Mouse (Mus musculus): ENCODE data around the gene Lgr6. TPM values are rescaled to one million over a fixed set of nuclear protein-coding genes. Genes with fewer than 3 reads are reported as not detected.
"Not testable (repeated sequence)": the region's sequence is repeated elsewhere in the genome, so short reads cannot be mapped to it uniquely, and the experiment has no call there.

Gene Lgr6
- polyA plus RNA-seq, 1 experiment from 2014 or later = 0.49 TPM

GRCm38 (mm10) chr1:135124573-135125363, 19.7 kb upstream of the Lgr6 start:
- no peaks in the 10 kb centered on the region for H3K36me3 ChIP-seq (ENCODE audit: control insufficient read depth, insufficient read depth, low read length)
- 0 out of 2 replicates have a peak, but pooled peaks cover 3% of the 10 kb centered on the region for H3K27me3 ChIP-seq (ENCODE audit: control insufficient read depth, insufficient read depth, low read length)
- ATAC-seq (ENCODE audit: insufficient number of reproducible peaks, low FRiP score, low TSS enrichment, low read depth) = no peak
- no peak overlapping the region for H3K4me2 ChIP-seq (ENCODE audit: low read depth, severe bottlenecking)
- no peak overlapping the region for H3K9ac ChIP-seq (ENCODE audit: low read length)
- no peak overlapping the region for H3K4me3 ChIP-seq (ENCODE audit: low read depth, low read length)
- 88% methylated on average over 8 of the region's 8 CpGs for whole genome bisulfite sequencing
- H3K9me3 ChIP-seq (ENCODE audit: control insufficient read depth, low read length) = no peaks in the 10 kb centered on the region
- no peak overlapping the region for H3K27ac ChIP-seq (replicated peaks; ENCODE audit: low read depth, low read length)
- DNase-seq (ENCODE audit: low spot score) = no peak
- H3K4me1 ChIP-seq (ENCODE audit: control insufficient read depth, insufficient read depth, low read length) = peaks cover 23% of the 10 kb centered on the region

GRCm38 (mm10) chr1:135112661-135113060, 7.6 kb upstream of the Lgr6 start:
- Histone ChIP-seq H3K9me3 (ENCODE audit: control insufficient read depth, low read length) (no peaks in the 10 kb centered on the region), H3K27ac (replicated peaks; ENCODE audit: low read depth, low read length) (no peak overlapping the region), H3K27me3 (ENCODE audit: control insufficient read depth, insufficient read depth, low read length) (no peaks in the 10 kb centered on the region), H3K4me2 (ENCODE audit: low read depth, severe bottlenecking) (no peak overlapping the region), H3K4me3 (ENCODE audit: low read depth, low read length) (no peak overlapping the region), H3K9ac (ENCODE audit: low read length) (no peak overlapping the region), H3K4me1 (ENCODE audit: control insufficient read depth, insufficient read depth, low read length) (no peaks in the 10 kb centered on the region), H3K36me3 (ENCODE audit: control insufficient read depth, insufficient read depth, low read length) (no peaks in the 10 kb centered on the region)
- DNase-seq (ENCODE audit: low spot score) = peak; percentile 74
- no peak for ATAC-seq (ENCODE audit: insufficient number of reproducible peaks, low FRiP score, low TSS enrichment, low read depth)
- whole genome bisulfite sequencing = 14% methylated on average over 8 of the region's 8 CpGs

GRCm38 (mm10) chr1:135111271-135111670, 6.2 kb upstream of the Lgr6 start:
- not testable (repeated sequence) for H3K9ac ChIP-seq (ENCODE audit: low read length); DNase-seq (ENCODE audit: low spot score); H3K9me3 ChIP-seq (ENCODE audit: control insufficient read depth, low read length); H3K4me1 ChIP-seq (ENCODE audit: control insufficient read depth, insufficient read depth, low read length); H3K27me3 ChIP-seq (ENCODE audit: control insufficient read depth, insufficient read depth, low read length); ATAC-seq (ENCODE audit: insufficient number of reproducible peaks, low FRiP score, low TSS enrichment, low read depth); H3K4me3 ChIP-seq (ENCODE audit: low read depth, low read length); H3K36me3 ChIP-seq (ENCODE audit: control insufficient read depth, insufficient read depth, low read length); H3K27ac ChIP-seq (replicated peaks; ENCODE audit: low read depth, low read length); H3K4me2 ChIP-seq (ENCODE audit: low read depth, severe bottlenecking)
- WGBS = 65% methylated on average over 4 of the region's 5 CpGs

- H3K4me1 ChIP-seq (ENCODE audit: control insufficient read depth, insufficient read depth, low read length) = peaks cover under 1% of the 10 kb centered on the region; the same call in 1 of the 2 replicates
- peaks cover 13% of the 10 kb centered on the region for H3K27me3 ChIP-seq (ENCODE audit: control insufficient read depth, insufficient read depth, low read length)
- H3K9me3 ChIP-seq (ENCODE audit: control insufficient read depth, low read length) = no peaks in the 10 kb centered on the region
- no peak overlapping the region for H3K4me3 ChIP-seq (ENCODE audit: low read depth, low read length)
- H3K27ac ChIP-seq (replicated peaks; ENCODE audit: low read depth, low read length) = no peak overlapping the region
- H3K9ac ChIP-seq (ENCODE audit: low read length) = no peak overlapping the region
- no peaks in the 10 kb centered on the region for H3K36me3 ChIP-seq (ENCODE audit: control insufficient read depth, insufficient read depth, low read length)
- ATAC-seq (ENCODE audit: insufficient number of reproducible peaks, low FRiP score, low TSS enrichment, low read depth) = no peak
- peak; percentile 89 for DNase-seq (ENCODE audit: low spot score)
- H3K4me2 ChIP-seq (ENCODE audit: low read depth, severe bottlenecking) = no peak overlapping the region
- 19% methylated on average over 6 of the region's 6 CpGs for WGBS
Observed at GRCm38 (mm10) chr1:135110075-135110474, 5.0 kb upstream of the Lgr6 start.

- WGBS = 30% methylated on average over 6 of the region's 6 CpGs
Observed at GRCm38 (mm10) chr1:135108611-135109010, 3.5 kb upstream of the Lgr6 start.

GRCm38 (mm10) chr1:135105951-135106350, 875 bp upstream of the Lgr6 start:
- Histone ChIP-seq H3K4me3 (ENCODE audit: low read depth, low read length) (no peak overlapping the region), H3K4me1 (ENCODE audit: control insufficient read depth, insufficient read depth, low read length) (peaks cover 4% of the 10 kb centered on the region; the same call in 1 of the 2 replicates), H3K9ac (ENCODE audit: low read length) (no peak overlapping the region), H3K4me2 (ENCODE audit: low read depth, severe bottlenecking) (no peak overlapping the region), H3K9me3 (ENCODE audit: control insufficient read depth, low read length) (no peaks in the 10 kb centered on the region), H3K27ac (replicated peaks; ENCODE audit: low read depth, low read length) (no peak overlapping the region), H3K36me3 (ENCODE audit: control insufficient read depth, insufficient read depth, low read length) (no peaks in the 10 kb centered on the region), H3K27me3 (ENCODE audit: control insufficient read depth, insufficient read depth, low read length) (peaks cover 40% of the 10 kb centered on the region)
- DNase-seq (ENCODE audit: low spot score) (peak; percentile 85), ATAC-seq (ENCODE audit: insufficient number of reproducible peaks, low FRiP score, low TSS enrichment, low read depth) (no peak)
- WGBS = 3% methylated on average over 8 of the region's 8 CpGs

More at GRCm38 (mm10) chr1:135108611-135109010, 3.5 kb upstream of the Lgr6 start:
- Histone ChIP-seq H3K4me3 (ENCODE audit: low read depth, low read length) (no peak overlapping the region), H3K4me1 (ENCODE audit: control insufficient read depth, insufficient read depth, low read length) (peaks cover 4% of the 10 kb centered on the region; the same call in 1 of the 2 replicates), H3K9me3 (ENCODE audit: control insufficient read depth, low read length) (no peaks in the 10 kb centered on the region), H3K27ac (replicated peaks; ENCODE audit: low read depth, low read length) (no peak overlapping the region), H3K4me2 (ENCODE audit: low read depth, severe bottlenecking) (no peak overlapping the region), H3K27me3 (ENCODE audit: control insufficient read depth, insufficient read depth, low read length) (peaks cover 28% of the 10 kb centered on the region), H3K36me3 (ENCODE audit: control insufficient read depth, insufficient read depth, low read length) (no peaks in the 10 kb centered on the region), H3K9ac (ENCODE audit: low read length) (no peak overlapping the region)
- DNase-seq (ENCODE audit: low spot score) (peak; percentile 75), ATAC-seq (ENCODE audit: insufficient number of reproducible peaks, low FRiP score, low TSS enrichment, low read depth) (no peak)

GRCm38 (mm10) chr1:135100400-135100799, 4.7 kb downstream of the Lgr6 start:
- H3K36me3 ChIP-seq (ENCODE audit: control insufficient read depth, insufficient read depth, low read length) = no peaks in the 10 kb centered on the region
- H3K27me3 ChIP-seq (ENCODE audit: control insufficient read depth, insufficient read depth, low read length) = peaks cover 32% of the 10 kb centered on the region
- WGBS = 47% methylated on average over 6 of the region's 7 CpGs
- H3K9ac ChIP-seq (ENCODE audit: low read length) = no peak overlapping the region
- DNase-seq (ENCODE audit: low spot score) (no peak), ATAC-seq (ENCODE audit: insufficient number of reproducible peaks, low FRiP score, low TSS enrichment, low read depth) (no peak)
- no peak overlapping the region for H3K4me2 ChIP-seq (ENCODE audit: low read depth, severe bottlenecking)
- no peak overlapping the region for H3K4me3 ChIP-seq (ENCODE audit: low read depth, low read length)
- H3K9me3 ChIP-seq (ENCODE audit: control insufficient read depth, low read length) = no peaks in the 10 kb centered on the region
- H3K27ac ChIP-seq (replicated peaks; ENCODE audit: low read depth, low read length) = no peak overlapping the region
- H3K4me1 ChIP-seq (ENCODE audit: control insufficient read depth, insufficient read depth, low read length) = peaks cover 4% of the 10 kb centered on the region; the same call in 1 of the 2 replicates

- no peaks in the 10 kb centered on the region for H3K9me3 ChIP-seq (ENCODE audit: control insufficient read depth, low read length)
- H3K27ac ChIP-seq (replicated peaks; ENCODE audit: low read depth, low read length) = no peak overlapping the region
- H3K27me3 ChIP-seq (ENCODE audit: control insufficient read depth, insufficient read depth, low read length) = peaks cover 13% of the 10 kb centered on the region
- 90% methylated on average over 7 of the region's 7 CpGs for WGBS
- H3K4me2 ChIP-seq (ENCODE audit: low read depth, severe bottlenecking) = no peak overlapping the region
- H3K9ac ChIP-seq (ENCODE audit: low read length) = no peak overlapping the region
- no peaks in the 10 kb centered on the region for H3K36me3 ChIP-seq (ENCODE audit: control insufficient read depth, insufficient read depth, low read length)
- no peak overlapping the region for H3K4me3 ChIP-seq (ENCODE audit: low read depth, low read length)
- no peak for ATAC-seq (ENCODE audit: insufficient number of reproducible peaks, low FRiP score, low TSS enrichment, low read depth)
- no peaks in the 10 kb centered on the region for H3K4me1 ChIP-seq (ENCODE audit: control insufficient read depth, insufficient read depth, low read length)
- no peak for DNase-seq (ENCODE audit: low spot score)
Observed at GRCm38 (mm10) chr1:135098441-135098840, 6.6 kb downstream of the Lgr6 start.

Data from limb, embryonic 11.5 days (tissue).